Mouse (Mus musculus): ENCODE results near the gene Plpp6. TPM values are rescaled to one million over a fixed set of nuclear protein-coding genes. Genes with fewer than 3 reads are reported as not detected.
"Not testable (repeated sequence)": the region's sequence is repeated elsewhere in the genome, so short reads cannot be mapped to it uniquely, and the experiment has no call there.

Gene Plpp6
- total RNA-seq, 2 experiments from 2014 or later = 42.5 to 50.6 TPM

GRCm38 (mm10) chr19:28974862-28975611 lies 11.3 kb downstream of the Plpp6 start:
- peak; percentile 65 for DNase-seq (ENCODE audit: low spot score in 2 of 2)

- DNase-seq (ENCODE audit: low spot score in 2 of 2) = no peak
These were observed 18.9 kb downstream of the Plpp6 start for GRCm38 (mm10) chr19:28982617-28983016.

GRCm38 (mm10) chr19:28989515-28989914 lies 25.8 kb downstream of the Plpp6 start:
- no peak for DNase-seq (ENCODE audit: low spot score in 2 of 2)

- peak; percentile 94 to 97 for DNase-seq (ENCODE audit: low spot score in 2 of 2)
These were observed 26.4 kb downstream of the Plpp6 start, which contains the start of gene Cdc37l1 for GRCm38 (mm10) chr19:28990194-28990589. Gene Cdc37l1 (plus strand): TSS chr19:28990352.

GRCm38 (mm10) chr19:28990590-28991221 lies 27.0 kb downstream of the Plpp6 start:
- peak; percentile 26 to 28 for DNase-seq (ENCODE audit: low spot score in 2 of 2)

GRCm38 (mm10) chr19:28991391-28991790 lies 27.6 kb downstream of the Plpp6 start:
- no peak for DNase-seq (ENCODE audit: low spot score in 2 of 2)

GRCm38 (mm10) chr19:28994870-28995269 lies 31.1 kb downstream of the Plpp6 start:
- peak in 1 of 2 experiments; percentile 61 for DNase-seq (ENCODE audit: low spot score in 2 of 2)

GRCm38 (mm10) chr19:28995366-28995765 lies 31.6 kb downstream of the Plpp6 start:
- no peak for DNase-seq (ENCODE audit: low spot score in 2 of 2)

- DNase-seq (ENCODE audit: low spot score in 2 of 2) = no peak
These were observed 34.4 kb downstream of the Plpp6 start for GRCm38 (mm10) chr19:28997976-28998630.

GRCm38 (mm10) chr19:29000321-29000720 lies 36.6 kb downstream of the Plpp6 start:
- DNase-seq (ENCODE audit: low spot score in 2 of 2) = not testable (repeated sequence)

- DNase-seq (ENCODE audit: low spot score in 2 of 2) = no peak
These were observed 44.4 kb downstream of the Plpp6 start for GRCm38 (mm10) chr19:29008069-29008706.

- no peak for DNase-seq (ENCODE audit: low spot score in 2 of 2)
These were observed 45.3 kb downstream of the Plpp6 start for GRCm38 (mm10) chr19:29009046-29009445.

- DNase-seq (ENCODE audit: low spot score in 2 of 2) = peak in 1 of 2 experiments; percentile 36
These were observed 47.7 kb downstream of the Plpp6 start for GRCm38 (mm10) chr19:29011355-29011990.

GRCm38 (mm10) chr19:29014466-29015055 lies 50.8 kb downstream of the Plpp6 start:
- DNase-seq (ENCODE audit: low spot score in 2 of 2) = no peak

GRCm38 (mm10) chr19:29015410-29016203 lies 51.9 kb downstream of the Plpp6 start:
- DNase-seq (ENCODE audit: low spot score in 2 of 2) = no peak

- DNase-seq (ENCODE audit: low spot score in 2 of 2) = no peak
These were observed 52.5 kb downstream of the Plpp6 start for GRCm38 (mm10) chr19:29016204-29016765.

All from layer of hippocampus, postnatal 14 days (tissue).